Mouse (Mus musculus): Measurements from ENCODE around the gene Mecr. TPM values are rescaled to one million over a fixed set of nuclear protein-coding genes. Genes with fewer than 3 reads are reported as not detected.

Gene Mecr
- total and polyA plus RNA-seq, 3 experiments = 92.1 to 137 TPM; not detected in 1

GRCm38 (mm10) chr4:131899180-131899554 lies 55.9 kb downstream of the Mecr start:
- Histone ChIP-seq H3K27me3 (ENCODE audit: control insufficient read depth in 1 of 2, insufficient read depth in 2 of 2, low read length in 2 of 2) (no peaks in the 10 kb centered on the region), H3K79me2 (ENCODE audit: control insufficient read depth, insufficient read depth, low read length, poor library complexity) (no peaks in the 10 kb centered on the region), H3K9me3 (replicated peaks; ENCODE audit: insufficient read depth, low read length) (no peaks in the 10 kb centered on the region), H3K9ac (ENCODE audit: control insufficient read depth, low read depth, low read length, poor library complexity, severe bottlenecking) (no peak overlapping the region), H3K27ac (ENCODE audit: control insufficient read depth, low read depth, low read length) (no peak overlapping the region), H3K4me3 (ENCODE audit: control insufficient read depth in 1 of 2, insufficient read depth in 1 of 2, low read depth in 2 of 2, low read length in 2 of 2) (no peak overlapping the region), H3K4me1 (ENCODE audit: control insufficient read depth in 1 of 2, insufficient read depth in 2 of 2, low read length in 2 of 2) (no peaks in the 10 kb centered on the region), H3K36me3 (ENCODE audit: control insufficient read depth in 1 of 2, insufficient read depth in 2 of 2, low read length in 2 of 2) (peaks cover 0 to 12% of the 10 kb centered on the region in 2 experiments; a peak in 2 of 4 replicates)
- no peak for TF ChIP-seq MXI1 (IDR thresholded peaks at IDR 0.05; ENCODE audit: low read depth, low read length)
- no peak for TF ChIP-seq CHD1 (IDR thresholded peaks at IDR 0.05; ENCODE audit: low read depth, low read length)
- no peak for TF ChIP-seq ZKSCAN1 (IDR thresholded peaks at IDR 0.05; ENCODE audit: low read depth, low read length)
- no peak for TF ChIP-seq E2F4 (IDR thresholded peaks at IDR 0.05; ENCODE audit: borderline replicate concordance, low read depth, low read length)
- no peak for TF ChIP-seq USF2 (IDR thresholded peaks at IDR 0.05; ENCODE audit: borderline replicate concordance in 1 of 2, insufficient read depth in 1 of 2, low read depth in 1 of 2, low read length in 2 of 2)
- TF ChIP-seq TAL1 (IDR thresholded peaks at IDR 0.05; ENCODE audit: low read length) = no peak
- TF ChIP-seq HCFC1 (IDR thresholded peaks at IDR 0.05; ENCODE audit: low read depth, low read length) = no peak
- no peak for TF ChIP-seq MAFK (IDR thresholded peaks at IDR 0.05; ENCODE audit: borderline replicate concordance, low read depth, low read length)
- no peak for DNase-seq (ENCODE audit: low read depth, low spot score)

DNA sequence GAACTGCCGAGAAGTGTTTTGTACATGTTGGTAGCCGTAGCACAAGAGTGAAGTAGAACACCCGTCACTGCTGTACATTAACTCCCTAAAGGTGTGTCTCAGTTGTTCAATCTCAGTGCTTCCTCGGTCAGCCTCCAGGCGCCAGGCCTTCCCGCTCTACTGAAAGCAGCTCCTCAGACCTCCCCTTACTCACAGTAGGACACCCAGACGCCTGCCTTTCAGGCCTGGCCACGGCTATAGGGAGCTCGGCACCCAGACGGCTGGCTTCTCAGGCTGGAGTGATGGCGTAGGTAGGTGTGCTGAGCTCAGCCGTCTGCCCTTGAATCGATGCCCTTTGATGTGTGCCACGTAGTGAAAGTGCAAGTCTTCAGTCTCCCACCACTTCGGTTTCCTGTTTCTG lies 57.8 kb downstream of the Mecr start:
- no peaks in the 10 kb centered on the region for H3K4me1 ChIP-seq (ENCODE audit: control insufficient read depth in 1 of 2, insufficient read depth in 2 of 2, low read length in 2 of 2)
- H3K27me3 ChIP-seq (ENCODE audit: control insufficient read depth in 1 of 2, insufficient read depth in 2 of 2, low read length in 2 of 2) = no peaks in the 10 kb centered on the region
- no peak for DNase-seq (ENCODE audit: low read depth, low spot score)
- peaks cover 0 to 11% of the 10 kb centered on the region in 2 experiments; a peak in 2 of 4 replicates for H3K36me3 ChIP-seq (ENCODE audit: control insufficient read depth in 1 of 2, insufficient read depth in 2 of 2, low read length in 2 of 2)
- H3K4me3 ChIP-seq (ENCODE audit: control insufficient read depth in 1 of 2, insufficient read depth in 1 of 2, low read depth in 2 of 2, low read length in 2 of 2) = no peak overlapping the region
- no peaks in the 10 kb centered on the region for H3K9me3 ChIP-seq (replicated peaks; ENCODE audit: insufficient read depth, low read length)
- no peak for TF ChIP-seq MAFK (IDR thresholded peaks at IDR 0.05; ENCODE audit: borderline replicate concordance, low read depth, low read length)
- no peak for TF ChIP-seq MYC (IDR thresholded peaks at IDR 0.05; ENCODE audit: low read depth, low read length)
- TF ChIP-seq USF1 (IDR thresholded peaks at IDR 0.05; ENCODE audit: low read depth, low read length) = no peak
- no peak for TF ChIP-seq CHD1 (IDR thresholded peaks at IDR 0.05; ENCODE audit: low read depth, low read length)
- TF ChIP-seq USF2 (IDR thresholded peaks at IDR 0.05; ENCODE audit: borderline replicate concordance in 1 of 2, insufficient read depth in 1 of 2, low read depth in 1 of 2, low read length in 2 of 2) = no peak
- no peaks in the 10 kb centered on the region for H3K79me2 ChIP-seq (ENCODE audit: control insufficient read depth, insufficient read depth, low read length, poor library complexity)
- H3K27ac ChIP-seq (ENCODE audit: control insufficient read depth, low read depth, low read length) = no peak overlapping the region
- no peak overlapping the region for H3K9ac ChIP-seq (ENCODE audit: control insufficient read depth, low read depth, low read length, poor library complexity, severe bottlenecking)

DNA sequence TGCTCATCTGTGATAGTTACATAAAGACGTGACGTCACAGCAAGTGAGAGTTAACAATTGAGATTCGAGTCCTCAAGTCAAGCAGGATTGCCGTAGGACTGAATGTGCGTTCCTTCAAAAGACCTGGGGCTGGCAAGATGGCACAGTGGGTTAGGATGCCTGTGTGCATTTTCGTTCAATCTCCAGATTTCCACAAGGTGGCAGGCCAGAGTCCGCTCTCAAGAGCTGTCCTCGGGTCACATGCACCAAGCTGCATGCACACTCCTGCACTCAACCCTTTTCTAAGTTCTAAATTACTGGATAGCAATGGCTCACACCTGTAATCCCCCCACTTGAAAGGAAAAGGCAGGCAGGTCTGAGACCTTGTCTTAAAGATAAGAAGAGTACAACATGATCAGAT lies 61.2 kb downstream of the Mecr start:
- Histone ChIP-seq H3K9ac (ENCODE audit: control insufficient read depth, low read depth, low read length, poor library complexity, severe bottlenecking) (no peak overlapping the region), H3K27me3 (ENCODE audit: control insufficient read depth in 1 of 2, insufficient read depth in 2 of 2, low read length in 2 of 2) (no peaks in the 10 kb centered on the region), H3K9me3 (replicated peaks; ENCODE audit: insufficient read depth, low read length) (no peaks in the 10 kb centered on the region), H3K79me2 (ENCODE audit: control insufficient read depth, insufficient read depth, low read length, poor library complexity) (no peaks in the 10 kb centered on the region), H3K27ac (ENCODE audit: control insufficient read depth, low read depth, low read length) (no peak overlapping the region), H3K4me1 (ENCODE audit: control insufficient read depth in 1 of 2, insufficient read depth in 2 of 2, low read length in 2 of 2) (no peaks in the 10 kb centered on the region), H3K4me3 (ENCODE audit: control insufficient read depth in 1 of 2, insufficient read depth in 1 of 2, low read depth in 2 of 2, low read length in 2 of 2) (no peak overlapping the region), H3K36me3 (ENCODE audit: control insufficient read depth in 1 of 2, insufficient read depth in 2 of 2, low read length in 2 of 2) (peaks cover 0 to 2% of the 10 kb centered on the region in 2 experiments; a peak in 2 of 4 replicates)
- peak; percentile 68 for DNase-seq (ENCODE audit: low read depth, low spot score)
- peak; percentile 49; the same call in 1 of the 2 replicates for TF ChIP-seq MAX (IDR thresholded peaks at IDR 0.05; ENCODE audit: low read length)
- no peak for TF ChIP-seq CHD2 (IDR thresholded peaks at IDR 0.05; ENCODE audit: low read length)
- TF ChIP-seq MYB (IDR thresholded peaks at IDR 0.05; ENCODE audit: low read depth, low read length) = no peak
- 0 out of 4 replicates have a peak, but pooled peaks of 1 of the 2 experiments have one; percentile 25 for TF ChIP-seq USF2 (IDR thresholded peaks at IDR 0.05; ENCODE audit: borderline replicate concordance in 1 of 2, insufficient read depth in 1 of 2, low read depth in 1 of 2, low read length in 2 of 2)
- TF ChIP-seq POLR2AphosphoS5 (IDR thresholded peaks at IDR 0.05; ENCODE audit: borderline replicate concordance, low read depth, low read length) = no peak
- TF ChIP-seq EP300 (IDR thresholded peaks at IDR 0.05; ENCODE audit: low read depth in 1 of 2, low read length in 2 of 2) = no peak
- TF ChIP-seq CHD1 (IDR thresholded peaks at IDR 0.05; ENCODE audit: low read depth, low read length) = no peak
- no peak for TF ChIP-seq RCOR1 (IDR thresholded peaks at IDR 0.05; ENCODE audit: low read depth, low read length)
- no peak for TF ChIP-seq NELFE (IDR thresholded peaks at IDR 0.05; ENCODE audit: low read depth, low read length)
- no peak for TF ChIP-seq MXI1 (IDR thresholded peaks at IDR 0.05; ENCODE audit: low read depth, low read length)
- TF ChIP-seq CTCF (IDR thresholded peaks at IDR 0.05 in 2 of 3, conservative IDR thresholded peaks at IDR 0.05 in 1 of 3; ENCODE audit: control insufficient read depth in 1 of 3, insufficient read depth in 1 of 3, low read depth in 2 of 3, low read length in 3 of 3, poor library complexity in 1 of 3, severe bottlenecking in 1 of 3) = peak; percentile 66 to 76 (median 72)
- no peak for TF ChIP-seq TBP (IDR thresholded peaks at IDR 0.05; ENCODE audit: low read depth, low read length)
- TF ChIP-seq RAD21 (IDR thresholded peaks at IDR 0.05; ENCODE audit: low read depth, low read length) = peak; percentile 53
- no peak for TF ChIP-seq HCFC1 (IDR thresholded peaks at IDR 0.05; ENCODE audit: low read depth, low read length)
- TF ChIP-seq MYC (IDR thresholded peaks at IDR 0.05; ENCODE audit: low read depth, low read length) = 0 out of 2 replicates have a peak, but pooled peaks have one; percentile 45
- TF ChIP-seq MAZ (IDR thresholded peaks at IDR 0.05; ENCODE audit: low read depth, low read length) = no peak
- no peak for TF ChIP-seq NRF1 (IDR thresholded peaks at IDR 0.05; ENCODE audit: insufficient read depth, low read depth, low read length, poor library complexity, severe bottlenecking)
- peak; percentile 47 for TF ChIP-seq ZC3H11A (IDR thresholded peaks at IDR 0.05; ENCODE audit: low read depth, low read length)
- TF ChIP-seq USF1 (IDR thresholded peaks at IDR 0.05; ENCODE audit: low read depth, low read length) = peak; percentile 73
- TF ChIP-seq MAFK (IDR thresholded peaks at IDR 0.05; ENCODE audit: borderline replicate concordance, low read depth, low read length) = no peak

Data from MEL (cell line).